Mouse (Mus musculus): ENCODE results near the gene Olfr38. TPM values are rescaled to one million over a fixed set of nuclear protein-coding genes. Genes with fewer than 3 reads are reported as not detected.

The Olfr38 gene
- polyA plus RNA-seq (2021), result not detected

DNA sequence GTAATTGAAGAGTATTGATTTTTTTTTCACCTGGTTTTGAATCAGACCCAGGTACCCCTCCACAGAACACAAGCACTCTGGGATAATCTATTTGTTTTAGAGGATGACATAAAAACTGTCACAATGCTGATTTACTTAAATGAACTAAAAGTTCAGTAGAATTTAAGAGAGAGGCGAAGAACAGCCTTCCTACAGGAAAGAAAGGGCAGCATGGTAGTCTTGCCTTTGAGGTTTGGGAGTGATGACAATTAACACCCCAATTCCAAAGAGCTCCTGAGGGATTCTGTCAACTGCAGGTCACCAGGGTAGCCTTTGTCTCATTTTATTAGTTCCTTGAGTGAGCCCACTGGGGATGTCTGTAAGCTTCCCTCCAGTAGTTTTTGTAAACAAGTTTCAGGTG, at the start of gene Olfr38:
TSS of gene Olfr38 (plus strand) at position 301 of the 400 bp plus-strand sequence.
- no peak for TF ChIP-seq CTCF (IDR thresholded peaks at IDR 0.05)
- ChIA-PET POLR2A (no interaction called here), CTCF (interaction anchor here (1.0 kb wide), 1 partner anchor 9 kb away, joined by 3 read pairs; no protein-coding TSS in a partner anchor)
- H3K27me3 ChIP-seq, result peaks cover 41% of the 10 kb centered on the region
- ATAC-seq (no peak), DNase-seq (ENCODE audit: low read depth, low spot score) (no peak)
- in situ Hi-C loops (cut with MboI; ENCODE audit: low pct_unique_long_range_greater_than_20kb), result no loop called here

DNA sequence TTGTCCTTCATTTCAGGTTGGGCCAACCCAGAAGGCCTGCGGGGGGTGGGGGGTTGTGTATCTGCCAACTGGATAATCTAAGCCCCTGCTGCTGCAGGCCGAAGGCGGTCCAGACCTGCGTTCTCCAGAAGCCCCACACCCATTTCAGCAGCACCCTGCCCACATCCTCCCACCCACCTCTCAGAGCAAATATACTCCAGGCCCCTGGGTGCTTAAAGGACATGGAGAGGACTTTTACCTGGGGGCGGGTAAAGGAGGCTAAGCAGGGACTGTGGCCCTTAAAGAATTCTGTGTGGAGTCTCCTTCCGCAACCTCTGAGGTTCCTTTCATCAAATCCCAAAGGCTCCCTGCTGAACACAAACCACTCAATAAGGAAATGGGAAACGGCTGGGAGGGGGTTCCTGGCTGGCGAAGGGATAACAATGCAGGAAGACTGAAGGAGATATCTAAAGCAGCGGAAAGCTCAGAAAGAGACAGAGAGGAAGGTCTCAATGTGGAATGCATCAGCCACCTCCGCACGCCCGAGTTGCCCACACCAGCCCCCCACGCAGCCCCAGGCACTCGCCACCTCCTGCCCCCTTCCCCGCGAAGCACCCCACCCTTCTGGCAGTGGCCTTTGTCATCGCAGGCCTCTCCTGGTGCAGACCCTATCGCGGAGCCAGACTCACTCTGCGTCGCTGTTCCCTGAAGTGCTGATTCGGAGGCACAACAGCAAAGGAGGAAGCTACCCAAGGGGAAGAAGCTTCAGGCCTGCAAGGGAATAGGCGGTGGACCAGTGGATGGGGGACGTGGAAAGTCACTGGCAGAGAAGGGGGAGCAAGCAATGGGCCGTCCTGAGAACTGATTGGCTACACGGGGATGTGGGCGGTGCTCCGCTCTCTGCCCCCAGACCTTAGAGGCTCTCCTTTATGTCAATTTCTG, 46.7 kb upstream of the Olfr38 start, which contains the start of gene Tcaf1:
TSS of gene Tcaf1 (minus strand) at position 798 of the 921 bp plus-strand sequence.
- DNase-seq (ENCODE audit: low read depth, low spot score), result no peak
- ATAC-seq, result peak; percentile 94
- ChIA-PET CTCF (interaction anchor here (1.0 kb wide), 1 partner anchor 12 kb away, joined by 4 read pairs; no protein-coding TSS in a partner anchor), POLR2A (no interaction called here)
- TF ChIP-seq CTCF (IDR thresholded peaks at IDR 0.05), result no peak
- peaks cover 38% of the 10 kb centered on the region for H3K27me3 ChIP-seq
- in situ Hi-C loops (cut with MboI; ENCODE audit: low pct_unique_long_range_greater_than_20kb), result no loop called here

DNA sequence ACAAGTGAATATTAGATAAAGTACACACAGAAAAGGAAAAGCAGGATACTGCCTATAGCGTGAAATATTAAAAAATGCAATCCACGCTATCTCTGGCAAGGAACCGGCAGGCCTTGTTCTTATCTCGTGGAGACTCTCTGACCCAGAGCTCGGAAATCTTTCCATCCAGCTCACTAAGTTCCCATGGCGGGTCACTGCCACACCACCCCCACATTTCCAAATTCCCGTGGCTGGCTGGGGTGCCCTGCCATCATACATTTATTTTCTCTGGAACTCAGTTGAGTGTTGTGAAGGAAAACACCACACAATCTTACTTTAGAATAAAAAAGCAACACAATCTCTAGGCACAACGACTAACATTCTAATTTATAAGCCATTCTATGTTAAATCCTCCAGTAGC, 41.5 kb upstream of the Olfr38 start:
- in situ Hi-C loops (cut with MboI; ENCODE audit: low pct_unique_long_range_greater_than_20kb), result no loop called here
- ChIA-PET CTCF (no interaction called here), POLR2A (no interaction called here)
- DNase-seq (ENCODE audit: low read depth, low spot score) (no peak), ATAC-seq (no peak)
- no peak for TF ChIP-seq CTCF (IDR thresholded peaks at IDR 0.05)
- peaks cover 28% of the 10 kb centered on the region for H3K27me3 ChIP-seq

DNA sequence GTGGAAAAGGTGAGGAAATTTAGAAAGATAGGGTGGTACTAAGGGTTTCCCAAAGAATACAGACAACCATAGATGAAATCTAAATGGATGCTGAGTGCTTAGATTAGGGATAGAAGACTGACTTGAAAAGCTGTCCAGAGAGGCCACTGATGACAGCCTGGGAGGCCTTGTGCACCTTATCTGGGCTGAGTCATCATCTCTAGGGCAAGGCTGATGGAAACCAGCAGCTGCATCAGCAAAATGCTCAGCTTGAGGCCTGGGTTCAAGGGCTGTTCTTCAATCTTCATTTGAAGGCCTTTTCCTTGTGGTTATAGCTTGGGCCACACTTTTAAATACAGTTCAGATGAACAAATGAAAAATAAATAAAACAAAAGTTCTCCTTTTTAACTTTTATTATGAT, 38.2 kb upstream of the Olfr38 start:
- in situ Hi-C loops (cut with MboI; ENCODE audit: low pct_unique_long_range_greater_than_20kb), result no loop called here
- POLR2A ChIA-PET, result interaction anchor here (0.5 kb wide), 1 partner anchor 22 kb away, joined by 3 read pairs; no protein-coding TSS in a partner anchor
- TF ChIP-seq CTCF (IDR thresholded peaks at IDR 0.05), result no peak
- ATAC-seq, result no peak
- CTCF ChIA-PET, result no interaction called here
- no peak for DNase-seq (ENCODE audit: low read depth, low spot score)
- peaks cover 51% of the 10 kb centered on the region for H3K27me3 ChIP-seq

DNA sequence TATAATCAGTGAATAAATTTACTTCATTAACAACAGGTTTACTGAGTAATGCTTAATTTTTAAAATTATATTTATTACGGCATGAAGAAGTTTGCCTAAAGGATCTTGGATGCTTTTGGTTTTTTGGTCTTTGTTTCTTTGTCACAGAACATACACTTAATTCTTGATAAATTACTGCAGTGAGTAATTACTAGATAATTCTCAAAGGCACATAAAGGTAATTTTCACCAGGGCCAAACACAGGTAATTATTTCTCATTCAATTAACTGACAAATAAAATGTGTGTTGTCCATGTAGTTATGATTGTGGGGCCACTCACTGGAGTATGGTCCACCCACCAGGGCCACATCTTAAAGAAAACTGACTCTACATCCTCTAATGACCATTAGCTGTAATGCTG, 17.1 kb upstream of the Olfr38 start, which contains the start of gene Olfr453:
TSS of gene Olfr453 (plus strand) at position 301 of the 400 bp plus-strand sequence.
- ChIA-PET CTCF (interaction anchor here (1.2 kb wide), 1 partner anchor 13 kb away, joined by 3 read pairs; no protein-coding TSS in a partner anchor), POLR2A (no interaction called here)
- DNase-seq (ENCODE audit: low read depth, low spot score) (no peak), ATAC-seq (no peak)
- H3K27me3 ChIP-seq, result peaks cover 53% of the 10 kb centered on the region
- in situ Hi-C loops (cut with MboI; ENCODE audit: low pct_unique_long_range_greater_than_20kb), result no loop called here
- TF ChIP-seq CTCF (IDR thresholded peaks at IDR 0.05), result no peak

DNA sequence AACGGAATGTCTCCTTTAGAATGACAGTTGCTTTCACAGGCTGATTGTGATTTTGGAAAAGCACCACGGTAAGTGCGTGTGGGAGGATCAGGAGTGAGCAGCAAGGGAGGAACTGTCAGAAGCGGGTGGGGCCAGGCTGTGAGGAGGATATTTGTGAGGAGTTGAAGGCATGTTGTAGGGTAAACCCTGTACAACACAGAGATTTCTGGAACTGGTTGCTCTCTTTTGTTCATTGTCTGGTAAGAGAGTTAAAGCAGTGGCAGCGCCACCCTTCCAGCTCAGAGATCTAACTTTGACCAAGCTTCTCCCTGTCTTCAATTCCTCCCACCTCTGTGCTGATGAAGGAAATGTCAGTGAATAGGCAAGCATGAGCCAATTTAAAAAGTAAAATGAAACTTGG, 13.9 kb upstream of the Olfr38 start:
- ChIA-PET CTCF (no interaction called here), POLR2A (no interaction called here)
- TF ChIP-seq CTCF (IDR thresholded peaks at IDR 0.05), result no peak
- no peak for ATAC-seq
- DNase-seq (ENCODE audit: low read depth, low spot score), result no peak
- in situ Hi-C loops (cut with MboI; ENCODE audit: low pct_unique_long_range_greater_than_20kb), result no loop called here
- peaks cover 42% of the 10 kb centered on the region for H3K27me3 ChIP-seq

DNA sequence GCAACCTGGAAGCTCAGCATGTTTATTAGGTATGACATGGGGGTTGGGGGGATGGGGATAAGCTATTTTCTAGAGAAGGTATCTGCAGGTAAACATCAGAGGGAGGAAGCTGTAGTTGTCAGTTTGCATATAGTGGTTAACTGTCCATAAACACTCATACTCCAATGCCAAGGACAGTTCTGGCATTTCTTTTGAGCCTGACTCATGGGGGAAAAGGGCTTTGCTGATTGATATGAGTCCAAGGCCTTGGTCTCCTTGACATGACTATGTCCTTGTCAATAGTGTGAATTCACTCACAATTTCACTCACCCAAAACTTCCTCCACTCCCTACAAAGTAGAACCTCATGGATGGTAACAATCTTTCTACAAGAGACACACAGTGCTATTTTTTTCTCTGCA, 8.4 kb upstream of the Olfr38 start:
- no peak for DNase-seq (ENCODE audit: low read depth, low spot score)
- CTCF ChIA-PET, result no interaction called here

DNA sequence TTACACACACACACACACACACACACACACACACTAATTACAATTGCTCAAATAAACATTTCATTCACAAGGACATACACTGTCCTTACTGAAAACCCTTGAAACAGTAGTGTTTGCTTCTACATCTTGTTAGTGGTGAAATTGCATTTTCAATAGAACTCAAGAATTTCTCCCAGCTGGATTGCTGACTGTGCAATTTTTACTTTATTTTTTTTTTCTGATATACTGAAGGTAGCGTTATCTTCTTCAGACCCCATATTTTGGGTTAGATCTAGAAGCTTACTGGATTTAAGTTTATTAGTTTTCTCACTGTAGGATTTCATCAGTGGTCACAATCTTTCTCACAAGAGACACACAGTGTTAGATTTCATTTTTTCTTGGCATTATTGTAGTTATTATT, 20.9 kb downstream of the Olfr38 start:
- POLR2A ChIA-PET, result no interaction called here
- no peak for DNase-seq (ENCODE audit: low read depth, low spot score)
- no peak for ATAC-seq
- CTCF ChIA-PET, result no interaction called here
- TF ChIP-seq CTCF (IDR thresholded peaks at IDR 0.05), result no peak
- H3K27me3 ChIP-seq, result no peaks in the 10 kb centered on the region
- in situ Hi-C loops (cut with MboI; ENCODE audit: low pct_unique_long_range_greater_than_20kb), result no loop called here

More for the DNA sequence above, 8.4 kb upstream of the Olfr38 start:
- no peak for TF ChIP-seq CTCF (IDR thresholded peaks at IDR 0.05)
- in situ Hi-C loops (cut with MboI; ENCODE audit: low pct_unique_long_range_greater_than_20kb), result no loop called here
- POLR2A ChIA-PET, result no interaction called here
- no peak for ATAC-seq
- peaks cover 15% of the 10 kb centered on the region for H3K27me3 ChIP-seq

DNA sequence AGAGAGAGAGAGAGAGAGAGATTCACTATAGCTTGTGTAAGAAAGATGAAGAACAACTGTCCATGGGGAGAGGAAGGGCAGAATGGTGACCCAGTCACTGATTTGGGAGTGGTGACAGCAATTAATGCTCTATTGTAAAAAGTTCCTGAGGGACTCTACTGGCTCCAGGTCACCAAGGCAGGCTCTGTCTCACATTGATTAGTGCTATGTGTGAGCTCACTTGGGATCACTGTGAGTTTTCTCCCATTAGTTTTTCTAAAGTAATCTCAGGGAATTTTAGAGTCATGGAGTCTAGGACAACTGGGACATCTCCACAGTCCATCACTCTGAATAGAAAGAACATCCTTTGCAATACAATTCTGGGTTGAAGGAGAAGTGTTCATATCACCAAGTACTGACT, 28.6 kb downstream of the Olfr38 start, which contains the start of gene Olfr452:
TSS of gene Olfr452 (plus strand) at position 301 of the 400 bp plus-strand sequence.
- H3K27me3 ChIP-seq, result peaks cover 29% of the 10 kb centered on the region
- DNase-seq (ENCODE audit: low read depth, low spot score), result no peak
- no peak for ATAC-seq
- TF ChIP-seq CTCF (IDR thresholded peaks at IDR 0.05), result no peak
- ChIA-PET POLR2A (no interaction called here), CTCF (no interaction called here)
- in situ Hi-C loops (cut with MboI; ENCODE audit: low pct_unique_long_range_greater_than_20kb), result no loop called here

DNA sequence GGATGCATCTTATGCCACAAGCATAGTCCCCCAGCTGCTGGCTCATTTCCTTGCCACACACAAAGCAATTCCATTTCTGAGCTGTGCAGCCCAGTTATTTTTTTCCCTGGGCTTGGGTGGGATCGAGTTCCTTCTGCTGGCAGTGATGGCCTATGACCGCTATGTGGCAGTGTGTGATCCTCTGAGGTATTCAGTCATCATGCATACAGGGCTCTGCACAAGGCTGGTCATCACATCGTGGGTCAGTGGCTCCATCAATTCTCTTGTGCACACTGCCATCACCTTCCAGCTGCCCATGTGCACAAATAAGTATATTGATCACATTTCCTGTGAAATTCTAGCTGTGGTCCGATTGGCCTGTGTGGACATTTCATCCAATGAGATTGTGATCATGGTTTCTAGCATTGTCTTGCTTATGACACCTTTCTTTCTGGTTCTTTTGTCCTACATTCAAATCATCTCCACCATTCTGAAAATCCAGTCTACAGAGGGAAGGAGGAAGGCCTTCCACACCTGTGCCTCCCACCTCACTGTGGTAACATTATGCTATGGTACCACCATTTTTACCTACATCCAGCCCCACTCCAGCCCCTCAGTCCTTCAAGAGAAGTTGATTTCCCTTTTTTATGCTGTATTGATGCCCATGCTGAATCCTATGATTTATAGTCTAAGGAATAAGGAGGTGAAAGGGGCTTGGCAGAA, 34.2 kb downstream of the Olfr38 start:
- no peak for DNase-seq (ENCODE audit: low read depth, low spot score)
- peak; percentile 22 for TF ChIP-seq CTCF (IDR thresholded peaks at IDR 0.05)
- in situ Hi-C loops (cut with MboI; ENCODE audit: low pct_unique_long_range_greater_than_20kb), result no loop called here
- ChIA-PET POLR2A (no interaction called here), CTCF (no interaction called here)
- no peak for ATAC-seq
- H3K27me3 ChIP-seq, result peaks cover 29% of the 10 kb centered on the region

Measured in Patski (cell line).